In the genomic region with DNA sequence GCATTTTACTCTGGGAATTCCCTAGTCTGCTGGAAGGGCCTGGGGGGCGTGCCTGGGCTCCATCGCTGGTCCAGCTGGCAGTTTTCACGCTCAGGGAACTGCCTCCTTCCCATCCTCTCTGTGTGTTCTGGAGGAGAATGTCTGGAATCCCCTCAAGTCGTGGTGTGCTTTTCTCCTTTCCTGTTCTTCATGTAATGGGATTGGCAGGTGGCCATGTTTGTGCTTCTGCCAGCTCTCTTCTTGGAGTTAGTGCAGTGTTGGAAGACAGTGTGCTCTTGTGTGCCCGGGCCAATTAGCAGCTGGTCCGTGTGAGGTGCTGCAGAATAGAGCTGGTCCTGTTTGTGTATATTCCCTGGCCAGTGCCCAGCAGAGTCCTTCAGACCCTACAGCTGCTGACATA, we compare ENCODE assay signal across 7 mouse cellular contexts.
DNase-seq lines count a peak whose midpoint lies in the region; TF ChIP-seq lines count a peak whose summit lies in the region.

No protein-coding gene starts in this region.

- TF ChIP-seq CTCF in olfactory bulb, adult 2 months (IDR thresholded peaks at IDR 0.05; ENCODE audit: insufficient read depth, low read depth, low read length), result no peak

- no peaks in the 10 kb centered on the region for H3K27me3 ChIP-seq in embryonic facial prominence, embryonic 10.5 days (replicated peaks; ENCODE audit: low read depth, poor library complexity, severe bottlenecking)

- peak overlapping the region; percentile 10 for H3K27ac ChIP-seq in embryonic facial prominence, embryonic 10.5 days (replicated peaks)
- H3K27ac ChIP-seq in olfactory bulb, adult 2 months (ENCODE audit: insufficient read depth, low read depth, low read length), result peak overlapping the region; percentile 12; the same call in 1 of the 2 replicates

- no peaks in the 10 kb centered on the region for H3K9me3 ChIP-seq in embryonic facial prominence, embryonic 10.5 days

- no peak overlapping the region for H3K4me3 ChIP-seq in embryonic facial prominence, embryonic 10.5 days
- H3K4me3 ChIP-seq in olfactory bulb, adult 2 months (ENCODE audit: insufficient read depth, low read depth, low read length), result no peak overlapping the region

- TF ChIP-seq POLR2A in olfactory bulb, adult 2 months (IDR thresholded peaks at IDR 0.05; ENCODE audit: insufficient read depth, low read depth, low read length), result no peak

- H3K36me3 ChIP-seq in embryonic facial prominence, embryonic 10.5 days (replicated peaks), result peaks cover 95% of the 10 kb centered on the region

- DNase-seq in brain, adult 2 months (ENCODE audit: low read depth, low spot score), result peak; percentile 96
- no peak for DNase-seq in embryonic facial prominence, embryonic 10.5 days (ENCODE audit: low spot score)
- peak; percentile 81 to 94 for DNase-seq in gastrocnemius, postnatal 4 days (ENCODE audit: low spot score in 2 of 2)
- peak; percentile 77 for DNase-seq in kidney, adult 11 months
- peak; percentile 60 to 94 for DNase-seq in left cerebral cortex, adult 8-10 months (ENCODE audit: low spot score in 2 of 2)
- no peak for DNase-seq in thymus, postnatal 25 days

- H3K4me1 ChIP-seq in embryonic facial prominence, embryonic 10.5 days, result peaks cover 15% of the 10 kb centered on the region
- peaks cover 29% of the 10 kb centered on the region for H3K4me1 ChIP-seq in olfactory bulb, adult 2 months (ENCODE audit: control insufficient read depth, insufficient read depth, low read length)

- 66% methylated on average over 6 of the region's 6 CpGs for WGBS in embryonic facial prominence, embryonic 10.5 days
- 9% methylated on average over 6 of the region's 6 CpGs for WGBS in olfactory bulb, adult 2 months

Comparison
In these comparisons a context has a peak if more than half of its experiments do, and no peak if none do; other contexts are left out.
1. DNase-seq: peak in brain, adult 2 months (single experiment), gastrocnemius, postnatal 4 days (2 of 2), kidney, adult 11 months (single experiment) and left cerebral cortex, adult 8-10 months (2 of 2); none in embryonic facial prominence, embryonic 10.5 days (single experiment) and thymus, postnatal 25 days (single experiment).